Mouse (Mus musculus): ENCODE data around the gene Hoxb4. TPM values are rescaled to one million over a fixed set of nuclear protein-coding genes. Genes with fewer than 3 reads are reported as not detected.

Gene Hoxb4
- polyA plus RNA-seq, 1 experiment: 1.5 TPM

DNA sequence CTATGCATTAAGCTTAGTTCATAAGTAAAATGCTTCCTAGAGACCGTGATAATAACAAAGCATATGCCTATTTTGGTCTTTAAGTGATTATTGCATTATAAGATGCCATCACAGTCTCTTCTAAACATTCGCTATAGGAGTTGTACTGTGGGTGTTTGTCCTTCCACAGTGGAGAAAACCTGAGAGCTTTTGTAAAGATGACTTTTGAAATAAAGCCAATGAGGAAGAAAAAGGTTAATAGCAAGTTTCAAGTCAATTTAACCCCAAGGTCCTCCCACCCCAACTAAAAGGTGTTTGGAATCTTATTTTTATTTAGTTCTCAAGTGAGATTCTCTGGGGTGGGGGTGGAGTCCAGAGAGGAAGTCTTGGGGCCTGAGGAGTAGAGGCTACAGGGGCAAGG, 4.9 kb upstream of the Hoxb4 start:
- Histone ChIP-seq H3K36me3 (ENCODE audit: control insufficient read depth, insufficient read depth, low read length) (no peaks in the 10 kb centered on the region), H3K27ac (ENCODE audit: control insufficient read depth, insufficient read depth, low read length) (no peak overlapping the region), H3K27me3 (ENCODE audit: control insufficient read depth, insufficient read depth, low read length) (peaks cover 33% of the 10 kb centered on the region), H3K4me3 (ENCODE audit: control insufficient read depth, insufficient read depth, low read length) (no peak overlapping the region), H3K4me1 (replicated peaks; ENCODE audit: control insufficient read depth, insufficient read depth, low read length) (peaks cover 13% of the 10 kb centered on the region; the same call in 1 of the 2 replicates)
- TF ChIP-seq CTCF (IDR thresholded peaks at IDR 0.05; ENCODE audit: borderline replicate concordance, control insufficient read depth, extremely low read depth, insufficient read depth, low read length, poor library complexity): no peak
- no peak for TF ChIP-seq POLR2A (IDR thresholded peaks at IDR 0.05; ENCODE audit: control insufficient read depth, extremely low read depth, insufficient read depth, low read length, poor library complexity)
- DNase-seq: no peak
- 93% methylated on average over 2 of the region's 2 CpGs for WGBS

GRCm38 (mm10) chr11:96313806-96314428, 4.2 kb upstream of the Hoxb4 start:
- H3K27me3 ChIP-seq (ENCODE audit: control insufficient read depth, insufficient read depth, low read length): peaks cover 34% of the 10 kb centered on the region
- TF ChIP-seq POLR2A (IDR thresholded peaks at IDR 0.05; ENCODE audit: control insufficient read depth, extremely low read depth, insufficient read depth, low read length, poor library complexity) (no peak), CTCF (IDR thresholded peaks at IDR 0.05; ENCODE audit: borderline replicate concordance, control insufficient read depth, extremely low read depth, insufficient read depth, low read length, poor library complexity) (no peak)
- no peaks in the 10 kb centered on the region for H3K36me3 ChIP-seq (ENCODE audit: control insufficient read depth, insufficient read depth, low read length)
- H3K27ac ChIP-seq (ENCODE audit: control insufficient read depth, insufficient read depth, low read length): no peak overlapping the region
- H3K4me3 ChIP-seq (ENCODE audit: control insufficient read depth, insufficient read depth, low read length): no peak overlapping the region
- 56% methylated on average over 12 of the region's 12 CpGs for WGBS
- DNase-seq: no peak
- peaks cover 15% of the 10 kb centered on the region; the same call in 1 of the 2 replicates for H3K4me1 ChIP-seq (replicated peaks; ENCODE audit: control insufficient read depth, insufficient read depth, low read length)

- H3K27ac ChIP-seq (ENCODE audit: control insufficient read depth, insufficient read depth, low read length): no peak overlapping the region
Observed at GRCm38 (mm10) chr11:96314671-96315343, 3.3 kb upstream of the Hoxb4 start.

DNA sequence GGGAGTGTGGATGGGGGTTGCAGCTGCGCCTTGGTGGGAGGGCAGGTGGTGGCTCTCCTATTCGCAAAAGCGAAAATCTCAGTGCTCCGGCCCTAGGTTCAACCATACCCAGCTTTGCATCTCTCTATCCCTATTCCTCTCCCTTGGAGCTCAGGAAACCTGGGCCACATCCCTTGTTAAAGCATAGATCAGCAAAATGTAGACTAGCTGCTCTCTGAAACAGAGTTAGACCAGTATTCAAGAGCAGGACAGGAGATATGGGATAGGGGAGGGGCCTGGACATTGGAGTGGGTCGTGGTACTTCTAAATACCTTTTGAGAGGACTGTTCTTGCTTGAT, 2.8 kb upstream of the Hoxb4 start:
- no peak for DNase-seq
- no peak for TF ChIP-seq CTCF (IDR thresholded peaks at IDR 0.05; ENCODE audit: borderline replicate concordance, control insufficient read depth, extremely low read depth, insufficient read depth, low read length, poor library complexity)
- no peak for TF ChIP-seq POLR2A (IDR thresholded peaks at IDR 0.05; ENCODE audit: control insufficient read depth, extremely low read depth, insufficient read depth, low read length, poor library complexity)
- no peak overlapping the region for H3K4me3 ChIP-seq (ENCODE audit: control insufficient read depth, insufficient read depth, low read length)
- peaks cover 23% of the 10 kb centered on the region for H3K4me1 ChIP-seq (replicated peaks; ENCODE audit: control insufficient read depth, insufficient read depth, low read length)
- WGBS: 64% methylated on average over 5 of the region's 5 CpGs
- no peaks in the 10 kb centered on the region for H3K36me3 ChIP-seq (ENCODE audit: control insufficient read depth, insufficient read depth, low read length)
- H3K27ac ChIP-seq (ENCODE audit: control insufficient read depth, insufficient read depth, low read length): no peak overlapping the region
- peaks cover 36% of the 10 kb centered on the region for H3K27me3 ChIP-seq (ENCODE audit: control insufficient read depth, insufficient read depth, low read length)

More at GRCm38 (mm10) chr11:96314671-96315343, 3.3 kb upstream of the Hoxb4 start:
- TF ChIP-seq CTCF (IDR thresholded peaks at IDR 0.05; ENCODE audit: borderline replicate concordance, control insufficient read depth, extremely low read depth, insufficient read depth, low read length, poor library complexity) (no peak), POLR2A (IDR thresholded peaks at IDR 0.05; ENCODE audit: control insufficient read depth, extremely low read depth, insufficient read depth, low read length, poor library complexity) (no peak)
- Histone ChIP-seq H3K4me1 (replicated peaks; ENCODE audit: control insufficient read depth, insufficient read depth, low read length) (peaks cover 20% of the 10 kb centered on the region), H3K4me3 (ENCODE audit: control insufficient read depth, insufficient read depth, low read length) (no peak overlapping the region), H3K36me3 (ENCODE audit: control insufficient read depth, insufficient read depth, low read length) (no peaks in the 10 kb centered on the region), H3K27me3 (ENCODE audit: control insufficient read depth, insufficient read depth, low read length) (peaks cover 34% of the 10 kb centered on the region)
- DNase-seq: no peak
- WGBS: 10% methylated on average over 34 of the region's 34 CpGs

DNA sequence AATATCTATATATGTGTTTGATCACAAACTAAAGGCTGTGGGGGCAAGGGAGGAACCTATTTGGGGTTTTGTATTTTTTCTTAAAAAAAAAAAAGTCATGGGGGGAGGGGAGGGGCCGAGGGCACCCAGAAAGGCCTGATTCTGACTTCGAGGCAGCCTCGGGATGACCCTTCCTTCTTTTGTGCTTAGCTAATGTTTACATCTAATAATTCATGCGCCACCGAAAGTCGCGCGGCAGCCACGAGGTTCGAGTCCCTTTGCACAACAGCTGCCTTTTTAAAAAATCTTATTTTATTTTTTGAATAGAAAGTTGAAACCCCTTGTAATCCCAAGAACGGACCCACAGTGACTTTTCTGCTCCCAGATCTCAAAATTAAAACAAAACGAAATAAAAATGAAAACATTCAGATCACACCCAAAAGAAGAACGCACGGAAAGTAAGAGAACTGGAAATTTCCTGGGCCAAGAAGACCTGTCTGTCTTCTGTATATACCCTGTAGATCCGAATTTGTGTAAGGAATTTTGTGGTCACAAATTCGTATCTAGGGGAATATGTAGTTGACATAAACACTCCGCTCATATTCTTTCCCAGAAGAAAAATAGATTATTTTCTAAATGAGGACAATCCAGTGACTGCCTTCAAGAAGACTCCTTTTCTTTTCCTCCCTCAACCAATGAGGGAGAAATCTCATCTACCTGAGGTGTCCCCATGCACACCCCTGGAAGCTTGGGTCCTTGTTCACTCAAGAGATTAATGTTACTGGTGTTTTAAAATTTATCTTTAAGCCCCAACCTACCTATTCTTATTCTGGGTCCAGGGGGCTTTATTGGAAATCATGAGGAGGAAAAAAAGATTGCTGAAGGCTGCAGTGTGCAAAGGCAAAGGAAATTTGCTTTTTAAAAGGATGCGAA, 1.1 kb upstream of the Hoxb4 start:
- peaks cover 17% of the 10 kb centered on the region for H3K4me1 ChIP-seq (replicated peaks; ENCODE audit: control insufficient read depth, insufficient read depth, low read length)
- no peak for TF ChIP-seq POLR2A (IDR thresholded peaks at IDR 0.05; ENCODE audit: control insufficient read depth, extremely low read depth, insufficient read depth, low read length, poor library complexity)
- no peak for DNase-seq
- H3K4me3 ChIP-seq (ENCODE audit: control insufficient read depth, insufficient read depth, low read length): no peak overlapping the region
- H3K27ac ChIP-seq (ENCODE audit: control insufficient read depth, insufficient read depth, low read length): no peak overlapping the region
- WGBS: 89% methylated on average over 18 of the region's 18 CpGs
- H3K27me3 ChIP-seq (ENCODE audit: control insufficient read depth, insufficient read depth, low read length): peaks cover 36% of the 10 kb centered on the region
- no peaks in the 10 kb centered on the region for H3K36me3 ChIP-seq (ENCODE audit: control insufficient read depth, insufficient read depth, low read length)

- H3K27ac ChIP-seq (ENCODE audit: control insufficient read depth, insufficient read depth, low read length): no peak overlapping the region
- whole genome bisulfite sequencing: under 1% methylated on average over 39 of the region's 45 CpGs
- H3K36me3 ChIP-seq (ENCODE audit: control insufficient read depth, insufficient read depth, low read length): no peaks in the 10 kb centered on the region
- peak overlapping the region; percentile 67 for H3K4me3 ChIP-seq (ENCODE audit: control insufficient read depth, insufficient read depth, low read length)
- DNase-seq: peak; percentile 60
- peaks cover 34% of the 10 kb centered on the region for H3K27me3 ChIP-seq (ENCODE audit: control insufficient read depth, insufficient read depth, low read length)
- no peak for TF ChIP-seq CTCF (IDR thresholded peaks at IDR 0.05; ENCODE audit: borderline replicate concordance, control insufficient read depth, extremely low read depth, insufficient read depth, low read length, poor library complexity)
- no peak for TF ChIP-seq POLR2A (IDR thresholded peaks at IDR 0.05; ENCODE audit: control insufficient read depth, extremely low read depth, insufficient read depth, low read length, poor library complexity)
- peaks cover 15% of the 10 kb centered on the region for H3K4me1 ChIP-seq (replicated peaks; ENCODE audit: control insufficient read depth, insufficient read depth, low read length)
Observed at GRCm38 (mm10) chr11:96318368-96319070, 452 bp downstream of the Hoxb4 start.
